Comparison of ENCODE assay signal across 7 mouse cellular contexts in genomic region chr15:85580483-85580882, GRCm38 (mm10). TPM values are rescaled to one million over a fixed set of nuclear protein-coding genes. Genes with fewer than 3 reads are reported as not detected.
A peak's percentile ranks its signal among the peaks of the same experiment; 100 is the strongest.
DNase-seq lines count a peak whose midpoint lies in the region; ATAC-seq lines count a peak whose summit lies in the region.

No protein-coding gene starts in this region.

- H3K4me2 ChIP-seq in embryonic facial prominence, embryonic 13.5 days, result peak overlapping the region; percentile 95
- peak overlapping the region; percentile 100 for H3K4me2 ChIP-seq in midbrain, embryonic 15.5 days

- H3K27me3 ChIP-seq in embryonic facial prominence, embryonic 13.5 days, result peaks cover 97% of the 10 kb centered on the region
- peaks cover 65% of the 10 kb centered on the region for H3K27me3 ChIP-seq in midbrain, embryonic 15.5 days (replicated peaks)

- ATAC-seq in embryonic facial prominence, embryonic 13.5 days (ENCODE audit: insufficient number of reproducible peaks, insufficient read depth, low FRiP score, low TSS enrichment, low read depth), result 0 out of 2 replicates have a peak, but pooled peaks have one; percentile 11
- no peak for ATAC-seq in midbrain, embryonic 15.5 days (replicated peaks)

- H3K4me3 ChIP-seq in embryonic facial prominence, embryonic 13.5 days, result peak overlapping the region; percentile 61
- peak overlapping the region; percentile 62 for H3K4me3 ChIP-seq in midbrain, embryonic 15.5 days

- DNase-seq in R1 (ENCODE audit: low read depth, low spot score), result peak; percentile 43
- DNase-seq in kidney, postnatal 4 days, result peak; percentile 42 to 59
- no peak for DNase-seq in right cerebral cortex, postnatal 14 days
- DNase-seq in adrenal gland, postnatal 4 days (ENCODE audit: low spot score in 2 of 2), result no peak
- DNase-seq in right cerebral cortex, postnatal 10 days (ENCODE audit: low spot score in 2 of 2), result no peak

- peaks cover 53% of the 10 kb centered on the region for H3K4me1 ChIP-seq in embryonic facial prominence, embryonic 13.5 days
- peaks cover 59% of the 10 kb centered on the region for H3K4me1 ChIP-seq in midbrain, embryonic 15.5 days

- under 1% methylated on average over 45 of the region's 47 CpGs for WGBS in embryonic facial prominence, embryonic 13.5 days
- 1% methylated on average over 42 of the region's 47 CpGs for WGBS in midbrain, embryonic 15.5 days

- H3K36me3 ChIP-seq in embryonic facial prominence, embryonic 13.5 days, result no peaks in the 10 kb centered on the region
- H3K36me3 ChIP-seq in midbrain, embryonic 15.5 days (replicated peaks), result no peaks in the 10 kb centered on the region

- H3K9ac ChIP-seq in embryonic facial prominence, embryonic 13.5 days, result peak overlapping the region; percentile 71
- peak overlapping the region; percentile 50 for H3K9ac ChIP-seq in midbrain, embryonic 15.5 days

- peak overlapping the region; percentile 57 for H3K27ac ChIP-seq in embryonic facial prominence, embryonic 13.5 days
- H3K27ac ChIP-seq in midbrain, embryonic 15.5 days, result 0 out of 2 replicates have a peak overlapping the region, but pooled peaks have one; percentile 45

- H3K9me3 ChIP-seq in embryonic facial prominence, embryonic 13.5 days, result no peaks in the 10 kb centered on the region
- H3K9me3 ChIP-seq in midbrain, embryonic 15.5 days, result no peaks in the 10 kb centered on the region

RNA-seq across cellular contexts. Expression of gene Wnt7b, which starts 1.8 kb away (rescaled TPM):
- 35.0 and 44.9 TPM in 2 replicates for polyA plus RNA-seq in embryonic facial prominence, embryonic 13.5 days (2015; fragmentation: Nextera tagmentation; extraction: Ambion mirVana)
- polyA plus RNA-seq in midbrain, embryonic 15.5 days (2015; fragmentation: Nextera tagmentation; extraction: Ambion mirVana), result 33.2 and 35.0 TPM in 2 replicates
- 1 to 10 TPM in 1 of 2 experiments, under 1 TPM in 1; 0.40 to 1.8 TPM for total RNA-seq in adrenal gland, postnatal 4 days (2021)

Comparison
In these comparisons a context has a peak if more than half of its experiments do, and no peak if none do; other contexts are left out.
1. DNase-seq: peak in R1 (single experiment) and kidney, postnatal 4 days (2 of 2); none in right cerebral cortex, postnatal 14 days (single experiment), adrenal gland, postnatal 4 days (0 of 2) and right cerebral cortex, postnatal 10 days (0 of 2).